Mouse (Mus musculus) thymus, postnatal 10 days (tissue): ENCODE data around the gene Kirrel3.

Experiments used
- DNase-seq, 2 experiments: peaks; one replicate each; pipeline ENCODE4 v3.0.0; 2021; ENCODE audit warnings: low spot score in 2 of 2

The Kirrel3 gene

DNA sequence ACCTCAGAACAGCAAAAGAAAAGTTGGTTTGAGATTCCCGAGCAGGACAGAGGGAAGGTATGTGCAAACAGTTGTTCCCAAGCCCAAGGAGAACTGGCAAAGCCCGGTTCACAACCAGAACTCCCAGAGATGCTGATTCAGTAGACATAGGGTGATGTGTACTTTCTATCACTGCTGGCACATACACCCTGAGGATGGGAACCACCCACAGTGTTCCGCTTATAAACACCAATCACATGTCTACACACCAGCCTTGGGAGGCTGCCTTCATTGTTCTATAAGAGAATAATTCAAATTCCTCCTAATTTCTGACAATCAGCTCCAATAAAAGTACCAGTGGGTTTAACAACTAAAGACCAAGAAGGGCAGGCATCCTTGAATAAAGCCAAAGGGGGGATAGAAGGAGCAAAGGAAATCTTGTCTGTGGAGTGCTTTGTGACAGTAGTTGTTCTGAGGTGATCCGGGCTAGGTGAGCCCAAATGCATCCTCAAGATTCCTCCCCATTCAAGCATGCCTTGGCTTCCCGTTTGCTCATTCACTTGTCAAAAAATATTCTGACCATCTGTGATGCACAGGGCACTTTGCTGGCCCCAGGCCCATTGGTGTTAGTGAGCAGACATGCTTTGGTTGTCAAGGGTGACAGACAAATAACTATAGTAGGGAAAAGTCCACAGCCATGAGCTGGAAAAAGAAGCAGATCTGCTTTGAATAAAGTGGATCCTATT lies 266.5 kb downstream of the Kirrel3 start:
- DNase-seq, result no peak

DNA sequence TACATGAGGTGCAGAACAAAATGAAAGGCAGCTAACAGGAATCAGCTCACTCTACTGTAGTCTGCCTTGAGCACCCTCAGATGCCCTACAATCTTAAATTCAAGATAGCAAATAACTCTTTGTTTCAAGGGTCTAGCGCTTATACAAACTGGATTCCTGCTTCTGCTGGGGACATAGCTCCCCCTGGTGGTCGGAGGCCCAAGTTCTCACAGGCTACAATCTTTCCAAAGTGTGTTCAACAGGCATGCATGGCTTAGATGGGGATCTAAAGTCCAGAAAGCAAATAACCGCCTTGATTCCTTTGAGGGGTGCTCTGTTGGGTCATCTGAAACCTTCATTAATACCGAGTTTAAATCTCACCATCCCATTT lies 267.1 kb downstream of the Kirrel3 start:
- DNase-seq, result peak in 1 of 2 experiments; percentile 32

DNA sequence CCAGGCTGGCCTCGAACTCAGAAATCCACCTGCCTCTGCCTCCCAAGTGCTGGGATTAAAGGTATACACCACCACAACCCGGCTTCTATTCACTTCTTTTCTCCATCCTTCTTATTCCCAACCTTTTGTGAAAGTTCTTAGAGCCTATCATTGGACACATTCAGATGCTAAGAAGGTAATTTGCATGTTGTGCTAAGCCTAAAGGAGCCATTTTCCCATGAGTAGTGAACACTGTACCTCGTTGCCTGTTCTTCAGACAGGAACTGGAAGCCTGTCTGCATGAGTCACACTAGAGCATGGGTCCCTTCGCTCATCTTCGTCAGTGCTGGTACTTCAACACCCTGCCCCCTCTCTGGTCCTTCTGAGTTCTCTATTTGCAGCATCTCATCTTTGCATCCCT lies 268.2 kb downstream of the Kirrel3 start:
- DNase-seq, result no peak

DNA sequence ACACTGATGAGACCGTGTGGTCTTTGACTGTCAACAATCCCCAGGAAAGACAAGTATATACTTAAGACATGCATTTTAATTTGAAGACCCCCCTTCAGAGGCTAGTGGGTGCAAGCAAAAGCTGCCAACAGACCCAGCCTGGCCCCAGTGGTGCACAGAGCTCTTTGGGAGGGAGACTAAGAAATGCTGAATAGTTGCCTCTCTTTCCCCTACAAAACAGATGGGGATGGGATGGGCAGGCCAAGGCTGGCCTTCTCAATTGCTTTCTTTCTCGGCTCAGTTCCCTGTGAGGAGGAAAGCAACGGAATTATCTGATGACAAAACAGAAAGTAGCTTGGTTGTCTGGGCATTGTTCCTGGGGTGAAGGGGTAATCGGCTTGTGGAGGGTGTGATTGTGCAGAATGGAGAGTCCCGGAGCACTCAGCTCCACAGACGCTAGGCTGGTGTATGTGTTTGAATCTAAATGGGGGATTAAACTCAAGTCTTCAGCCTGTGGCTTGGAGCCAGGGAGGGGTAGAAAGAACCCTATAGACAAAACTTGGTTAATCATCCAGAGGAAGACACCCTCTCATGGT lies 268.9 kb downstream of the Kirrel3 start:
- DNase-seq, result no peak

DNA sequence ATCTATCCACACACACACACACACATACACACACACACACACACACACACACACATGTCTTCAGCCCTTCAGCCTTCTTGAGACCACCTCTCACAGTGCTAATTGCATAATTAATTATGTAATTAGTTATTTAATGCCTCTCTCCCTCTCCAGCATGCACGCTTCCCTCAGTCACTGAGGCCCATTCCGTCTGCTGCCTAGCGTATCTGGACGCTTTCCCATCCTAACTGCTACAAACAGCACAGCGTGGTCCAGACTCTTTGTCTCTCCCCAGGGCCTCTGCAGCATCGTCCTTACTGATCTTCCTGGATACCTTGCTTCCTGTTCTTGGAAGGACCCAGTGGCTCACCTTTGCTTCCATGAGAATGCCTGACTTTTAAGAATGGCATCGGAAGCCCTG lies 270.4 kb downstream of the Kirrel3 start:
- no peak for DNase-seq

DNA sequence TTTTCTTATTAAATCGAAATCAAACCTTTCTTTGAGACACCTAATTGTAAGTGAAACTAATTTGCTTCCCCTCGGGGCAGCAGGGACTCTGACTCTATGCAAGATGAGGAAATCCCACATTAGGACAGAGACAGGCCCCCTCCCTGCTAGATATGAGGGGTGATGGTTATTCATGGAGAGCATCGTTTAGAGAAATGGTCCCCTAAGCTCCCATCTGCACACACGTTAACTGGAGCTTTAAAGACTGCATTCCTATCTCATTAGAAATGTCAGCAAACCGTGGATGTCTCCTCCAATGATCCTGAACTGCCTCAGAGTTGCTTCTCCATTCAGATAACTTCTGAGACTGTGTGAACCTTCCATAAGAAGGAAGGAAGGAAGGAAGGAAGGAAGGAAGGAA lies 273.2 kb downstream of the Kirrel3 start:
- DNase-seq, result no peak

DNA sequence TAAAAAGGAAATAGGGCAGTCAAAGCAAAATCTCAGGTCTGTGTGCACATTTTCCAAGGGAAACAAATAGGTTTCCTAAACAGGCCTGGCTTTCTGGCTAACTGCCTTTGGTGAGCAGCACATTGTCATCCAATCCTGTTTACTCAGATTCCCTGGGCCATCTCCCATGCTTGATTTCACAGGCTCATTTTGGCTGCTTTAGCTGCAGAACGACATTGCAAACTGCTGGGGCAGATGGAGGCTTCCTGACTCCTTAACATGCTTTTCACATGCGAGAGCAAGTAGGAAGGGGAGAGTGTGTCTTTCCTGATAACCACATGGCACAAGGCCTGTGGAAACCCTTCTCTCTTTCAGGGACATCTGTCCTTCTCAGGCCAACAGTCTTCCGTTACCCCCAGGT lies 274.8 kb downstream of the Kirrel3 start:
- DNase-seq, result no peak

DNA sequence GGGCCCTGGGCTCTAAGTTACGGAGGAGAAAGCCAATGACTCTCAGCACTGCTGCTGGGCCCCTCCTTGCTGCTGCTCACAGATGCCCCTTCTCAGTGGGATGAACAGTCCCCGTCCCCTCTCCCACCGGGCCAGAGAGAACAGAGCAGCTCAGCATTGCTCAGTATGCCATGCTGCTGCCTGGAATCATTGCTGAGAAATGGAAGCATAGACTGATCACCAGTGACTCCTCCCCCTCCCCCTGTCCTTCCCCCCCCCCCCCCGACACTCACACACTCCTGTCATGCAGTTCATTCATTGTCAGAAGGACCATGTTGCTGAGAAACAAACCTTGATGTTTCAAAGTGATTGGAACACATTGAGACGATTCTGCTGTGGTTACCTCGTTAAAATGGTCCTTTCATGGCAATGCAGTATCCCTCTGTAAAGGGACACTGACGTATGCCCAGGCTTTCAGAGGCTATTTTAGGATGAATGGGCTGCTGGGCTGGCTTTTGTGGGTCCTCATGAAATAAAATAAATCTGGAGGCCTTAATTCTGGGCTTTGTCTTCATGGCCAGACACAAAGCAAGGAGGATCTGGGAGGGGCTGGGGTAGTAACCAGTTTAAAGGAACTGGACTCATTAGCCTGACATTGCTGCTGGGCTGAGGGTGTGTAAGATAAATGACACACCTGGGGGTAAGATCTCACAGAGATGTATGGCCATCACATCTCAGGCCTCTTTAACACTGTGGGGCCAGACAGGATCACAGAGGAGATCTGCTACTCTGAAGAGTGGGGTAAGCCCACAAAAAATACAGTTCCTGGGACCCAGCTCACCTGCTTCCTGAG lies 281.3 kb downstream of the Kirrel3 start:
- DNase-seq, result no peak

DNA sequence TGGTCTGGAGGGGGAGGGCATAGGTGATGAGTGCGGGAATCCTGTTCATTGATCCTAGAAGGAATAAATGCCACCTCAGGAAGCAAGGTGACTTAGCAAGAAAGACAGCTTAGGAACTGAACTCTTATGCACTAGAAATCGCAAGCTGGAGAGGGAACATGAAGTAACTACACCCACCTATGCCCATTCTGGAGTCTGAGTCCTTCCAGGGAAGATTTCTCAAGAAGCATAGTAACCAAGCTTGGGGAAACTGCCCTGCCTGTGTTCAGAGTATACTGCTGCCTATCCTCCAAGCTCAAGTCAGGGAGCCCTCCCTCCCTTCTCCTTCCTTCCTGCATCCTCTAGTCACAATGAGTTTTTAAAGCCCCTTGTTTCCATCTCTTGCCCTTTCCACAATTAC lies 283.3 kb downstream of the Kirrel3 start:
- no peak for DNase-seq

DNA sequence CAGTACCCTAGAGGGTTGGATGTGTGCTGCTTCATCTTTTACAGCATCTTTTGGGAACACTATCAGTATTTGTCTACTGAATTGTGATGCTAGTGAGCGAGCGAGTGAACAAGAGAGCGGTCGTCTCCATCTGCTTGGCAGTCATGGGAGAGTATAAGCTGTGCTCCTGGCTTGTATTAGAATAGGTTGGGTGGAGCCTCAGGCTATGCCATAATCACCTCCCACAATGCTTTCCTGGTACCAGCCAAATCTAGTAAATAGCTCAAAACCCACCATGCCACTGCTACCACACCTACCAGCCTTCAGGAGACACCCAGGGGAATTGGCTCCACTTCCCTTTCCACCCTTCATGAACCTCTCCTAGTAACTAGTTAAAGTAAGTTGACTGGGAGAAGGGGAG lies 285.3 kb downstream of the Kirrel3 start:
- no peak for DNase-seq

DNA sequence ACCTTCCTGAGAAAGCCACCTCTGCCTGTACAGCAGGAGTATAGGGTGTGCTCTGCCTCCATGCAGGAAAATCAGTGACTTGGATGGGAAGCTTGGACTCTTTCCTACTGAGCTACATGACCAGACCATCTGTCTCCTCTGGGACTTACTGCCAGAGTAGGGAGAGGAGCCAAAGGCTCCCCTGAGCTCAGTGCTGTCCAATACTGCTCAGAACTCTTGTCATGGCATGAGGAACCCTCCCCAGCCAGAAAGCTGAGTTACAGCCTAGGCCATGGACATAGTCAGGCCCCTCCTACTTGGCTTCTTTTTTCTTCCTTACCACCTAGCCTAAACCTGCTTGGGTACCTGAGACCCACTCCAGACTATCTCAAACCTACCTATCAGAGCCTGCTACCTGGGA lies 285.7 kb downstream of the Kirrel3 start:
- no peak for DNase-seq

DNA sequence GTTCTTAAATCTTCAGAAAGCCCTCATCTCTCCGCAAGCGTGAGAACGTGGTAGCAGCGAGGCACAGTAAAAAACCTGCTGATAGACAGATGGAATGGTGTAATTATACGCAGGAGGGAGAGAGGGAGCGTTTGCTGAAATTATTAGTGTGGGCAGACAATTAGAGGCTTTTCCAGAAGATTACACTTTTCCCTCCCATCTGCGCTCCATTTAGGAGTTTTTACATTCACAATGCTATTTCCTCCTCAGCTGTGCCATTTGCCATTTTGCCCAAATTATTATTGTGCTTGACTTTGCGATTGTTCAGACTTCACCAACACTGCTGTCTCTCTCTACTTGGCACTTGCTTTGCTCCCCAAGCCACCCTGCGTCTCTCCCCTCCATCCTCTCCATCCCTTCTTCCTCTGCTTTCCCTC lies 286.3 kb downstream of the Kirrel3 start:
- no peak for DNase-seq

DNA sequence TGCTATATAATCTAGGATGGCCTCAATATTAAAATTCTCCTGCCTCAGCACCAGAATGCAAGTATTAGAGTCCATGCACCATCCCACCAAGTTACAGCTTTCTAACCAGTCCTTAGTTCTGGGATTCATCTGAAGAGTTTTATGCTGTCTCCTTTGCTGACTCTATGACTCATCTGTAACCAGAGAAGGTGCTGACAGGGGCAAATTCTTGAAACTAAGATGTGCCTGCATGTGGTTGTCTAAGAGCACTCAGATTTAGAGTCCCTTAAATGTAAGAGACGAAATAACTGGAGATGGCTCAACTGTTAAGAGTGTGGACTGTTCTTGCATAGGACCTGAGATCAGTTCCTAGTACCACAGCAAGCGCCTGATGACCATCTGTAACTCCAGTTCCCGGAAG lies 295.7 kb downstream of the Kirrel3 start:
- DNase-seq, result no peak

DNA sequence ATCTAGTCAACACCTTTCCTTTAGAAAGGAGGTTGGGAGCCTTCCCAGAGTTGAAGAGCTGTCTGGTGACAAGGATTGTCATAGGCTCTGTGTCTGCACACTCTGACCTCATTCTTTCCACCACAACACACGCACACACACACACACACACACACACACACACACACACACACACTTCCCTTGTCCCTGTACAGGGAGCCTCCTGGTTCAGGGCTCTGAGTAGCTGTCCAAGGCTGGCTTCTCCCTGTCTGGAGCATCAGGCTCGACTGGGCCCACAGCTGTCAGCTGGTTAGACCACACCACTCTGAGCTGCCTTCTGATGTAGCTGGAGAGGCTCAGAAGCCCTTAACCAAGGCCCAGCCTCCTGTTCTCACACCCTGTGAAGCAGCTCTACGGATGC lies 302.2 kb downstream of the Kirrel3 start:
- DNase-seq, result no peak

DNA sequence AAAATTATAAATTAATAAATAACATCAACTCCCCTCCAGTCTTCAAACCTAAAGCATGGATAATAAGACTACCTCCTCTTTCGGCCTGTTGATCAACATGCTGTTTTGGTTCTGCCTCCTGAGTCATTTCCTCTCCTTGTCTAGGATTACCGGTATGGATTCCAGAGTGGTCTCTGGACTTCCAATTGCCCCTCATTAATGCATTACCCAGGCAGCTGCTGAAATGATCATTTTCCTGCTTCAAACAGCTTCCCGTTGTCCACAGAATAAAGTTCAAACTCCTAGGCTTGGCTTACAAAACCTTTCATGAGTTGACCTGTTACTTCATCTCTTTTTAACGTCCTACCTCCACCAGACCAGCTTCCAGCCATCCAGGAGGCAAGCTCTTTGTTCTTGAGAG lies 309.5 kb downstream of the Kirrel3 start:
- DNase-seq, result no peak

DNA sequence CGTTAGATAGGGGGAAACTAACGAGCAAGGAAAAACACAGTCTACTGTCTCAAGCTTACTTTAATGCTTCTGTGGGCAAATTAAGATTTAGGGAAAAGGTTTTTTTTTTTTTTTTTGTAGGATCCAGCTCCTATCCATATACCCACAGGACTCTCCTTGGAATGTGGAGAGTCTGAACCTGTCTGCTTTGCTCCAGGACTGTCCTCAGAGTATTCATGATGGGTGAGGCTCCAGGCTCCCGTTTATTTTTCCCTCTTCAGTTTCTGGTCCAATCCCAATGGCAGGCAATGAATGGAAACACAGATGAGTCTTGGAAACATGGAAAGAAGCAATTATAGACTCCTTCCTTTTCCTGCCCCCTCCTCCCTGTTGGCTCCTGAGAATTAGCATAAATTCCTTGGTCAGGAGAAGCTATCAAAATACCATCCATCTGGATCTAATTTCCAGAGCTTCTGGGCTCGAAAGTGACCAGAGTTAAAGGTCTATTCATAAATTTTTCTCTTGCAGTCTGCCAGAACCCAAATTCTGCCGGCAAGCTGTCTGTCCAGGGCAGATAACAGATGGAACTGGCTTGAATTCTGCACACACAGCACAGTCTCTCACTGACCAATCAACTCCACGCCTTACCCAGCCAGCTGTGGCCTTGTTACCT lies 312.1 kb downstream of the Kirrel3 start:
- DNase-seq, result no peak

DNA sequence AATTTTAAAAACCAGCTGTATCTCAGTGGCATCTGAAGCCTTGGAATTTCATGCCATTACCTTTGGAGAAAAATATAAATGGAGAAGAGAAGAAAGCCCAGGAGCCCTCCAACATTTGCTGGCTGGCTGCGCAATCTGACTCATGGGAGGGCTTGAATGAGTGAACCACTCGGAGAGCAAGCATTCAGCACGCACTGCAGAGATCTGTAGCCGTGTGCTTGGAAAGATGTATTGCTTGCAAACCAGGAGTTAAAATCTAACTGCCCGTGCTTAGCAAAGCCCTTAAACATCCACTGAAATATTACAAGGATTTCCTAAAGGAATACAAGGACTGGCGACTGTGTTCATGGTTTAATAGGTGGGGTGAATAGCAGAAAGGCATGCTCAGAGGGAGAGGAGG lies 316.0 kb downstream of the Kirrel3 start:
- no peak for DNase-seq

DNA sequence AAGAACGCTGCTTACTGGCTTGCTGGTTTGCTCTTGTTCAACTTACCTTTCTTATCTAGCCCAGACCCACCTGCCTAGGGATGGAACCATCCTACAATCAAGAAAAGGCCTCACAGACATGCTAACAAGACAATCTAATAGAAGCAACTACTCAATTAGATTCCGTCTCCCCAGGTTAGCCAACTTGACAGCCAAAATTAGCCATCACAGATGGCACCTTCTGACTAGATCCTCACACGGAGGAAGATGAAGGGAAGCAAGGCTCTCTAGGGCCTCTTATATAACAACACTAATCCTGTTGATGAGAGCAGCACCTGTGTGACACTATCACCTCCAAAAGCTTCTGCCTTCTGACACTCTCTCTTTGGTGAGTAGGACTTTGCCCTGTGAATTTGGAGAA lies 321.2 kb downstream of the Kirrel3 start:
- no peak for DNase-seq

DNA sequence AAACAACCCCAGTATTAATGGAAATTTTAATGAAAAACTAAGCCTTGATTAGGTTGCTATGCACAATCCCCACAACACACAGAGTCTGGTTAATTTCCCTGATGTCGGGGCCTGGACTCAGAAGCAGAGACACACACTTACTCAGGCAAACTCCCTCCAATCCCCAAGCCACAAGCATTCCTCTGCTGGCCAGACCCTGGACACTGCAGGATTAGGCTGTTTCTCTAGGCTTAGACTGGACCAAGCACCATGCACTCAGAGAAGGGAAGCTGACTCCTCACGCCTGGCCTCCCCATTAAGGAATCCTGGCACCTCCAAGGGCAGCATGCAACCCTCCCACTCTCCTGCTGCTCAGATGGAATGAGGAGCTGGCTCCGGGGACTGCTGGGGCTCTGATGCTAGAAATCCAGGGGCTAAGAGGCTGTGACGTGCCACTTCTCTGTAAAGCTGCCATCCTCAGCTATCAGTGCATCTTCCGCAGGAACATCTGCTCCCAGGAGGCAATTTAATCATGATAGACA lies 324.4 kb downstream of the Kirrel3 start:
- no peak for DNase-seq

DNA sequence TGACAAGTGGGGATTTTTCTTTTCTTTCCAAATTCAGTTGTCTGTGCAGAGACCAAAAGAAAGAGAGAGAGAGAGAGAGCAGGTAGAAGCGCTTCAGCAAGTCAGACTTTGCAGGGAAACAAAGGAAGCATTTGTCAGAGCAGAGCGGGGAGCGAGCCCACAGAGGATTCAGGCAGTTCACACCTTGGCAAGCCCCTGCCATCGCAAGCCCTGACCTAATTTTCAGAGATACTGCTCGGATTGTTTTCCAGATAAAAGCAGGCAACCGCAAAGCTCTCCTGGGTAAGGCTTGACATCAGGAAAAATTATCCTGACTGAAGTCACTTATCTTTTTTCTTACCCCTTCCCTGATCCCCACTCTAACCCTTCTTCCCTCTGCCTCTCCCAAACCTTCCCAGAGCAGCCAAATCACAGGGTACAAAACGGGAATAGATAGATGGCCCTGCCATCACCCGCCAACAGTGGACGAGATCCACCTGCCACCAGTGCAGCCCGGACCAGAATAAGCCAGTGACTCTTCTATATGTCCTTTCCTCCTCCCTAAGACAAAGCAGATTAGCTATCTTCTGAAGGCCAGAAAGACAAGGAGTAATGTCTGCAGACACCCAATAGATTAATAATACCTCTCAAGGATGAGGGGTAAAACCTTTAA lies 332.8 kb downstream of the Kirrel3 start:
- DNase-seq, result no peak

DNA sequence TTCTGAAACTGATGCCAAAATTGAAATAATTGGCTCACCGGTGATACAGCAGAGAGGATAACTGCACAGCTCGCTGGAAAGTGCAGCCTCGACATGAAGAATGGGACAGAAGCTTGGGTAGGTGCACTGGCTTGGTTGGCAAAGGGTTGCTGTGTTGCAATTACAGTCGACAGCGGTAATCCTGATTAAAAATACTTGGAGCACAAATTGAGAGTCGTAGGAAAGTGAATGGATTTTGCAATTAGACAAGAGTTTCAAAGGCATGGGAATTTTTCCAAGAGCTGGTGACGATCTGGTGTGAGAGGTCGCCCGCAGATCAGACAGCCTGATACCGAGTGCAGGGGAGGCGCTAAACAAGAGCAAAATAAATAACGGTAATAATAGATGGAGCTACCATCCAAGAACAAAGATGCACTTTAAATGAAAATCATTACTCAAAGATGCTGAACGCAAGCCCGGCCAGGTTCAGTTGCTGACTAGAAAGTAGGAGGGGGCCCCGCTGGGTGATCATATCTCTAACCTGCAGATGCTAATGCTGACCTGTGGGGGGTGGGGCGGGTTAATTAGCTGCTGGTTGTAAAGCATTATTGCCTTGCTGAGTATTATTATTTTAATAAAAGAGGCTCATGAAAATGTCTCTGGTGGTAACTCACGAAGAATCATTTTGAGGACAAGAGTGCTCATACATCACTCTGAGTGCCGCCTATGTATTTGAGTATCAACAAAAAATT lies 338.8 kb downstream of the Kirrel3 start:
- no peak for DNase-seq
